Mouse (Mus musculus) limb, embryonic 14.5 days (tissue): ENCODE results near the gene Hoxa13. TPM values are rescaled to one million over a fixed set of nuclear protein-coding genes. Genes with fewer than 3 reads are reported as not detected.

Experiments used
- ATAC-seq: fragments of 200-750 bp; cut with Nextera tagmentation; 2 replicates; pipeline ENCODE4 v1.8.0; 2017; ENCODE audit warnings: low read depth, moderate number of reproducible peaks, moderate TSS enrichment; ENCODE audit not compliant: low FRiP score
- DNase-seq: peaks from one replicate; pipeline ENCODE4 v3.0.0-alpha.2; 2015; ENCODE audit warnings: low spot score
- H3K27ac ChIP-seq: fragments of 300-500 bp; sonication (generic); replicated peaks from 2 replicates; pipeline ENCODE4 v1.5.1; 2014; ENCODE audit warnings: low read depth, mild to moderate bottlenecking, low read length, moderate library complexity, mixed read lengths
- H3K27me3 ChIP-seq: fragments of 300-500 bp; sonication (generic); 2 replicates; pipeline ENCODE4 v1.6.1; 2014; ENCODE audit warnings: low read length, mixed read lengths; ENCODE audit not compliant: control insufficient read depth, insufficient read depth
- H3K36me3 ChIP-seq: fragments of 300-500 bp; sonication (generic); 2 replicates; pipeline ENCODE4 v1.6.1; 2014; ENCODE audit warnings: mild to moderate bottlenecking, low read length, moderate library complexity, mixed read lengths; ENCODE audit not compliant: control insufficient read depth, insufficient read depth
- H3K4me1 ChIP-seq: fragments of 300-500 bp; sonication (generic); 2 replicates; pipeline ENCODE4 v1.6.1; 2014; ENCODE audit warnings: antibody characterized with exemption, low read length, mixed read lengths; ENCODE audit not compliant: control insufficient read depth, insufficient read depth
- H3K4me2 ChIP-seq: fragments of 300-500 bp; sonication (generic); replicated peaks from 2 replicates; pipeline ENCODE4 v1.6.1; 2014; ENCODE audit warnings: low read depth, mild to moderate bottlenecking, low read length, moderate library complexity; ENCODE audit not compliant: severe bottlenecking
- H3K4me3 ChIP-seq: fragments of 300-500 bp; sonication (generic); replicated peaks from 2 replicates; pipeline ENCODE4 v1.5.1; 2014; ENCODE audit warnings: low read length
- H3K9ac ChIP-seq: fragments of 300-500 bp; sonication (generic); 2 replicates; pipeline ENCODE4 v1.6.1; 2014; ENCODE audit warnings: mild to moderate bottlenecking, low read depth, low read length, moderate library complexity; ENCODE audit not compliant: severe bottlenecking
- H3K9me3 ChIP-seq: fragments of 300-500 bp; sonication (generic); 2 replicates; pipeline ENCODE4 v1.6.1; 2016; ENCODE audit warnings: low read length; ENCODE audit not compliant: control insufficient read depth
- POLR2A ChIP-seq: fragments of 200-500 bp; IDR thresholded peaks from 2 replicates; pipeline ENCODE4 v1.8.0; 2012; ENCODE audit warnings: inconsistent platforms, mild to moderate bottlenecking, moderate library complexity, borderline replicate concordance; ENCODE audit not compliant: insufficient read depth, insufficient read length; ENCODE audit errors: extremely low read depth
- WGBS: fragments of 180-500 bp; shearing (Covaris S2); extraction: QIAGEN DNeasy Blood & Tissue Kit; methylation state at CpG from one replicate; pipeline ENCODE4 v1.1.7; 2014; 5-methylcytosine and 5-hydroxymethylcytosine counted together
- polyA plus RNA-seq, 2 experiments: library from polyadenylated mRNA; depleted of rRNA in 1 of 2; stranded (reverse) in 1 of 2; unstranded in 1 of 2; fragments of >200 nt; fragmentation: Nextera tagmentation in 1 of 2; extraction: Ambion mirVana in 1 of 2; gene quantifications; 2 replicates each; pipeline versions ENCODE4 v1.2.1 to v1.2.3; 2012 to 2014

The Hoxa13 gene
- polyA plus RNA-seq, 2 experiments = 16.0 to 26.0 TPM

DNA sequence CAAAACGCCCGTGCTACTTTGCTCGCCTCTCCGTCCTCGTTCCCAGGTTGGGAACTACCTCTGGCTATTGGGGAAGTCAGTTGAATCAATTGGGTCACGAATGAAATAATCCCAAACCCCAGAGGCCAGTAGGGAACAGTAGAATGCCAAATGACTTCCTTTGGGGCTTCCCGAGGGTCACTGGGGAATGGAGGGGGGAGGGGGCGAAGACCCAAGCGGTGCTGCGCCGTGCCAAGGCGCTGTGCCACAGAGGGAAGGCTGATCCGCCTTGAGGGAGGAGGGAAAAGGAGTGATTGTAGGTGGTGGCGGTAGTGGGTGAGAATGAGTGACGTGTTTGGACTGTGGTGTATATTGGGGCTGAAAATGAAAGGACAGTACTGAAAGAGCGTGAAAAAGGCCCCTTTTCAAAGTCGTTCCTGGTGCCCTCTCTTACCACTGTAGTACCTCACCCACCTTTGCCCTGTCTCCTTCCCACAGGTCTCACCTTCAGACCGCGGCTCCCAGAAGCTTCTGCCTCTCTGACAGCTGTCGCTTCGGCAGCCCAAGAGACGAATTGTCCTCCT, 48.0 kb downstream of the Hoxa13 start:
- H3K4me2 ChIP-seq = peak overlapping the region; percentile 75
- 0 out of 2 replicates have a peak, but pooled peaks have one; percentile 17 for TF ChIP-seq POLR2A
- peak overlapping the region; percentile 91 for H3K27ac ChIP-seq
- WGBS = 0% methylated on average over 22 of the region's 22 CpGs
- no peaks in the 10 kb centered on the region for H3K36me3 ChIP-seq
- H3K9ac ChIP-seq = peak overlapping the region; percentile 84
- H3K27me3 ChIP-seq = peaks cover 29% of the 10 kb centered on the region
- no peaks in the 10 kb centered on the region for H3K9me3 ChIP-seq
- ATAC-seq (no peak), DNase-seq (peak; percentile 4)
- peaks cover 47% of the 10 kb centered on the region for H3K4me1 ChIP-seq
- peak overlapping the region; percentile 65 for H3K4me3 ChIP-seq

DNA sequence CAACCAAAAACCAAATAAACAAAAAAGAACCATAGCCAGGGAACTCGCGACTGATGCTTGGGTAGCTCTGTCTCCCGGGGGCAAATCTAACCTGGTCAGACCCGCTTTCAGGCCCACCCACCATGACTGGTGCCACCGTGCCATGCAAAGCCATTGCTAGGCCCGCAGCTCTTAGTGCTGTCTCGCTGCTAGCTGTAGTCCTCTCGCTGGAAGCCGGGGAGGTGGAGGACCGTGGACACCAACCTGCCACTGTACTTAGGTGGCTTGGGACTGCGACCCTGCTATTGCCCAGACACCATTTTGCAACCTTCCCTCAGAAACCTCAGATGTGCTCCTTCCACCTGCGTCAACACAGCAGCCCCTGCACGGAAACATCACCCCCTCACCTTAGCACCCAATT, 48.7 kb downstream of the Hoxa13 start:
- H3K4me2 ChIP-seq = peak overlapping the region; percentile 75
- 0% methylated on average over 13 of the region's 13 CpGs for WGBS
- 0 out of 2 replicates have a peak, but pooled peaks have one; percentile 1 for TF ChIP-seq POLR2A
- H3K9me3 ChIP-seq = no peaks in the 10 kb centered on the region
- H3K27me3 ChIP-seq = peaks cover 35% of the 10 kb centered on the region
- H3K4me3 ChIP-seq = peak overlapping the region; percentile 65
- H3K4me1 ChIP-seq = peaks cover 45% of the 10 kb centered on the region
- H3K27ac ChIP-seq = peak overlapping the region; percentile 91
- H3K9ac ChIP-seq = peak overlapping the region; percentile 84
- H3K36me3 ChIP-seq = no peaks in the 10 kb centered on the region
- DNase-seq = no peak
- no peak for ATAC-seq

DNA sequence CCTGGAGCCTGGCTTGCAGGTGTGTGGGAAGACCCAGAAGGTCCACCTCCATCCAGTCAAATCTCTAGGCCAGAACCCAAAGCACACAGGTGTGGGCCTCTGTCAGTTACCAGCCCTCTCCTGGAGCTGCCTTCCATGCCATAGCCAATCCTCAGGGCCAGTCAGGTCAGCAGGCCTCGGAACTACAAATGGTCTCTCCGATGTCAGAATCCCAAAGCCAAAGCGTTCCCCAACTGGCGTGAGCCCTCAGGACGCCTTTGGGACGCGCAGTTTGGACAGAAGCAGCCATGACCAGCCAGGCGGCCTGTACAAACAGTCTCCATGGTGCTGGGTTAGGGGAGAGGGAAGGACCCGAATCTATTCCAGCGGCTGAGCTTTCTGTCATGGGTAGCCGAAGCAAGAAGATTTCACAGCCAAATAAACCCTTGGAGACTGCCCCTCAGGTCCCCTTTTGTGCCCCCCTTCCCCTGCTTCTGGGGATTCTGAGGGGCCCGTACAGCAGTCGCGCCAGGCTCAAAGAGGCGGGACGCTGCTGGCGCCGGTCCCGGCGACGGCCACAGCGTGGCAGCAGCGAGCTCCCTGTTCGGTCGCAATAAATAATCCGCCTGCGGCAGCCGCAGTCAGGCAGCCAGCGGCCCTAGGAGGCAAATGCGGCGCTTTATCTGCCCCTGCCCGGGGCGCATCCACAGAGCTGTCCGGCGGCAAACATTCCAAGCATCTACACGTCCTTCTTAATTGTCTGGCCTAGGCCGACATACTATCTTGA, 49.3 kb downstream of the Hoxa13 start:
- peak; percentile 45; the same call in 1 of the 2 replicates for ATAC-seq
- under 1% methylated on average over 36 of the region's 37 CpGs for WGBS

DNA sequence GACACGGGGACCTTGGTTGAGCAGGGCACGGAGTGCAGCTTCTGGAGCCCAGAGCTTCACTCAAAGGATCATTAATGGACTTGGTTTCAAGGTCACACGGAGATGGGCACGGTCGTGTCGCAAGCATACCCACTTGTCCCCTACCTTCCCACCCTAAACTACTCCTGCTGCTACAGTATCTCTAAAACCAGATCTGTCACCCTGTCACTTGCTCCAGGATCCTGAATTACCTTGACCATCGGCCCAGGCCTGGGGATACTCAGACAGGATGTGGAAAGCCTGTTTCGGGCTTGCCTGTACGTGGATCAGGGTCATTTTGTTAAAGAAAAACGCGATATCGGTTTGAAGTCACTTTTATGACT, 51.0 kb downstream of the Hoxa13 start:
- ATAC-seq = no peak
- peak overlapping the region; percentile 75 for H3K4me2 ChIP-seq
- H3K9ac ChIP-seq = peak overlapping the region; percentile 52
- DNase-seq = no peak
- H3K27ac ChIP-seq = no peak overlapping the region
- peaks cover 18% of the 10 kb centered on the region; the same call in 1 of the 2 replicates for H3K36me3 ChIP-seq
- peak overlapping the region; percentile 39 for H3K4me3 ChIP-seq
- no peaks in the 10 kb centered on the region for H3K9me3 ChIP-seq
- no peak for TF ChIP-seq POLR2A
- H3K27me3 ChIP-seq = peaks cover 30% of the 10 kb centered on the region
- WGBS = 24% methylated on average over 12 of the region's 12 CpGs
- H3K4me1 ChIP-seq = peaks cover 52% of the 10 kb centered on the region

More for the DNA sequence above, 49.3 kb downstream of the Hoxa13 start:
- peaks cover 38% of the 10 kb centered on the region for H3K27me3 ChIP-seq
- H3K4me3 ChIP-seq = peak overlapping the region; percentile 65
- TF ChIP-seq POLR2A = peak; percentile 73; the same call in 1 of the 2 replicates
- peak; percentile 91 for DNase-seq
- 0 out of 2 replicates have a peak, but pooled peaks cover 2% of the 10 kb centered on the region for H3K36me3 ChIP-seq
- peak overlapping the region; percentile 84 for H3K9ac ChIP-seq
- peaks cover 50% of the 10 kb centered on the region for H3K4me1 ChIP-seq
- peak overlapping the region; percentile 91 for H3K27ac ChIP-seq
- peak overlapping the region; percentile 75 for H3K4me2 ChIP-seq
- no peaks in the 10 kb centered on the region for H3K9me3 ChIP-seq

DNA sequence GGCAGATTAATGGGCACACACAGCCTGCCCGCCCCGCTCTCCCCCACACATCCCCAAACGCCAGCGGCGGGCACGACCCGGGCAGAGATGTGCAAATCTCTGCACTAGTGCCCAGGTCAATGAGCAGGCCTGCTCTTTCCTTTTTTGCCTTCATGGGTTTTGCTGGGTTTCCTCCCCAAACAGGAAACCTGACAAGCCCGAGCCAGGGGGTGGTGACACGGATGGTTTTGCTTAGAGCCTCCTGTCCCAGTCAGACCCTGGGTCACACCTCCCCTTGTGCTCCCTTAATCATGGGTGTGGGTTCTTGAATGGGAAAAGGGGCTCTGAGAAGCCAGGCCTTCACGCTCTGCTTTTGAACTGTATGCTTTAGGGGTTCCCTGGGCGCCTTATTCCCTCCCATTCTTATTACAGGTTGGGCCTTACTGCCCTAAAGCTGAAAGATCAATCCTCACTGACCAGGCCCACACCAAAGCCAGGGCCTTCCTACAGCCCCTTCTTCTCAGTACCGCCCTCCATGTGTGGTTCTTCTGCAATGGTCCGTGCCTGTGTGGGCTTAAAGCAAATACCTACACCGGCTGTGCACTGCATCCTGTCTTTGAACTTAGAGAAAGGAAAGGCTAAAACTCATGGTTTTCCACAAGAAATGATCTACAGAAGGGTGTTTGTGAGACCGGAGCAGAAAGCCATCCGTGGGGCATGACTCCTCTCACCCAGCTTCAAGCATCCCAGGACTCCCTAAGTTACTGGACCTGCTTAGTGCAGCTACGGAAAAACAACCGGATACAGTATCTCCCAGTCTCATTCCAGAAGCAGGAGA, 51.6 kb downstream of the Hoxa13 start:
- no peak for ATAC-seq
- no peak overlapping the region for H3K27ac ChIP-seq
- peaks cover 21% of the 10 kb centered on the region; the same call in 1 of the 2 replicates for H3K36me3 ChIP-seq
- peak overlapping the region; percentile 75 for H3K4me2 ChIP-seq
- H3K9ac ChIP-seq = peak overlapping the region; percentile 52
- peak overlapping the region; percentile 39 for H3K4me3 ChIP-seq
- H3K4me1 ChIP-seq = peaks cover 58% of the 10 kb centered on the region
- H3K27me3 ChIP-seq = peaks cover 26% of the 10 kb centered on the region; the same call in 1 of the 2 replicates
- H3K9me3 ChIP-seq = no peaks in the 10 kb centered on the region
- TF ChIP-seq POLR2A = no peak
- 13% methylated on average over 18 of the region's 18 CpGs for WGBS
- DNase-seq = no peak
